Mouse (Mus musculus) embryonic facial prominence, embryonic 13.5 days (tissue): ENCODE results near the gene Mdfic. TPM values are rescaled to one million over a fixed set of nuclear protein-coding genes. Genes with fewer than 3 reads are reported as not detected.

Source experiments
- ATAC-seq: fragments of 200-750 bp; cut with Nextera tagmentation; 2 replicates; pipeline ENCODE4 v1.8.0; 2017; ENCODE audit warnings: low read depth; ENCODE audit not compliant: insufficient number of reproducible peaks, insufficient read depth, low FRiP score, low TSS enrichment
- H3K27ac ChIP-seq: fragments of 300-500 bp; sonication (generic); 2 replicates; pipeline ENCODE4 v1.5.1; 2015; ENCODE audit warnings: moderate library complexity, mild to moderate bottlenecking, inconsistent platforms
- H3K27me3 ChIP-seq: fragments of 300-500 bp; sonication (generic); 2 replicates; pipeline ENCODE4 v1.6.1; 2015; ENCODE audit warnings: mild to moderate bottlenecking, inconsistent platforms
- H3K36me3 ChIP-seq: fragments of 300-500 bp; sonication (generic); 2 replicates; pipeline ENCODE4 v1.6.1; 2015; ENCODE audit warnings: mild to moderate bottlenecking, inconsistent platforms
- H3K4me1 ChIP-seq: fragments of 300-500 bp; sonication (generic); 2 replicates; pipeline ENCODE4 v1.6.1; 2015; ENCODE audit warnings: inconsistent platforms
- H3K4me2 ChIP-seq: fragments of 300-500 bp; sonication (generic); 2 replicates; pipeline ENCODE4 v1.6.1; 2015; ENCODE audit warnings: moderate library complexity, mild to moderate bottlenecking, inconsistent platforms
- H3K4me3 ChIP-seq: fragments of 300-500 bp; sonication (generic); 2 replicates; pipeline ENCODE4 v1.5.1; 2015; ENCODE audit warnings: mild to moderate bottlenecking, inconsistent platforms
- H3K9ac ChIP-seq: fragments of 300-500 bp; sonication (generic); 2 replicates; pipeline ENCODE4 v1.6.1; 2015; ENCODE audit warnings: mild to moderate bottlenecking, inconsistent platforms
- H3K9me3 ChIP-seq: fragments of 300-500 bp; sonication (generic); 2 replicates; pipeline ENCODE4 v1.6.1; 2016; ENCODE audit warnings: inconsistent platforms
- WGBS: fragments of 180-500 bp; shearing (Covaris S2); methylation state at CpG from one replicate; pipeline ENCODE4 v1.1.7; 2015; ENCODE audit warnings: mixed read lengths; 5-methylcytosine and 5-hydroxymethylcytosine counted together
- polyA plus RNA-seq: library from polyadenylated mRNA; unstranded; fragments of >200 nt; fragmentation: Nextera tagmentation; extraction: Ambion mirVana; gene quantifications from 2 replicates; pipeline ENCODE4 v1.2.1, GENCODE M21; 2015

The Mdfic gene
- polyA plus RNA-seq, 1 experiment from 2014 or later: 7.1 TPM

- H3K4me2 ChIP-seq: no peak overlapping the region
- H3K9ac ChIP-seq: no peak overlapping the region
- no peaks in the 10 kb centered on the region for H3K4me1 ChIP-seq
- no peak overlapping the region for H3K4me3 ChIP-seq
- no peaks in the 10 kb centered on the region for H3K9me3 ChIP-seq
- 90% methylated on average over 5 of the region's 5 CpGs for WGBS
- H3K27ac ChIP-seq: no peak overlapping the region
- no peaks in the 10 kb centered on the region for H3K36me3 ChIP-seq
- H3K27me3 ChIP-seq: no peaks in the 10 kb centered on the region
- no peak for ATAC-seq
Observed at GRCm38 (mm10) chr6:15807382-15807781, 86.9 kb downstream of the Mdfic start.

DNA sequence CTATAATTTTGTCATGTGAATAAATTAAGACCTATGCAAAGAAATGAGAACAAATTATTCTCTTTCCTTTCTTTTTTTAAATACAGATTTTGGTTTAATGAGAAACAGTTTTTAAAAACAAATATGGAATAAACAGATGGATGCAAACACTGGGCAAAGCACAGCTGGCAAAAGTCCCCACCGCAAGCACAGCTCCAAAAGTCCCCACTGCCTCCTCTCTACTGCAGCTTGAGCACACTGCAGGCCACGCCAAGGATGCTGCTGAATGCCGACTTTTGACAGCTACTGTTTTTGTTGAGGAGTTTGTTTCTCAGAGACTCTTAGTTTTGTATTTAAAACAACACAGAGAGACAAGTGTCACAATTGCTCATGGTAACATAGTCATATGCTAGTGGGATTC lies 104.8 kb downstream of the Mdfic start:
- Histone ChIP-seq H3K4me3 (no peak overlapping the region), H3K9ac (no peak overlapping the region), H3K36me3 (no peaks in the 10 kb centered on the region), H3K27ac (no peak overlapping the region), H3K27me3 (no peaks in the 10 kb centered on the region), H3K9me3 (no peaks in the 10 kb centered on the region), H3K4me1 (no peaks in the 10 kb centered on the region), H3K4me2 (no peak overlapping the region)
- WGBS: 63% methylated on average over 3 of the region's 3 CpGs
- no peak for ATAC-seq

- Histone ChIP-seq H3K4me3 (no peak overlapping the region), H3K36me3 (no peaks in the 10 kb centered on the region), H3K9ac (no peak overlapping the region), H3K4me2 (no peak overlapping the region), H3K9me3 (no peaks in the 10 kb centered on the region), H3K4me1 (no peaks in the 10 kb centered on the region), H3K27ac (no peak overlapping the region), H3K27me3 (no peaks in the 10 kb centered on the region)
- ATAC-seq: no peak
- WGBS: 68% methylated on average over 2 of the region's 2 CpGs
Observed at GRCm38 (mm10) chr6:15829812-15830211, 109.4 kb downstream of the Mdfic start.

DNA sequence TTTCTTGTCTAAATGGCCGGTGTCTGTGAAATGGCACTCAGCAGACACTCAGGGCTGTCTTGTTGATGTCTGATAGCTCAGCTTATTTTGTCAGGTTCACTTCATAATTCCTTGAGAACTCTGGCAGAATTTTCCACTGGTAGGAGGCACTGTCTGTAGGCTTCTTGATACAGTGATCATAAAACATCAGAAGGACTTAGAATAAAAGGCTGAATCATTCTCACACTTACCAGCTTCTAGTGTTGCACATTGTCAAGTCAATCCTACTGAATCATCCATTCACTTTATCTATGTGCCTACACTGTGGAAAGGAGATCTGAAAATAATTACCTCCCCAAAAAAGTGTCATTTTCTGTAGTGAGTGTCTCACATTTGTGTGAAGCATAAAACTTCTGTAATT lies 110.2 kb downstream of the Mdfic start:
- Histone ChIP-seq H3K4me3 (no peak overlapping the region), H3K9ac (no peak overlapping the region), H3K27me3 (no peaks in the 10 kb centered on the region), H3K9me3 (no peaks in the 10 kb centered on the region), H3K36me3 (no peaks in the 10 kb centered on the region), H3K27ac (no peak overlapping the region), H3K4me2 (no peak overlapping the region), H3K4me1 (no peaks in the 10 kb centered on the region)
- no peak for ATAC-seq
- 82% methylated on average over 1 of the region's 1 CpGs for WGBS

- no peak overlapping the region for H3K9ac ChIP-seq
- H3K9me3 ChIP-seq: no peaks in the 10 kb centered on the region
- H3K27ac ChIP-seq: no peak overlapping the region
- ATAC-seq: no peak
- 76% methylated on average over 3 of the region's 3 CpGs for WGBS
- H3K27me3 ChIP-seq: no peaks in the 10 kb centered on the region
- no peak overlapping the region for H3K4me3 ChIP-seq
- H3K4me2 ChIP-seq: no peak overlapping the region
- H3K4me1 ChIP-seq: no peaks in the 10 kb centered on the region
- H3K36me3 ChIP-seq: no peaks in the 10 kb centered on the region
Observed at GRCm38 (mm10) chr6:15837695-15838094, 117.2 kb downstream of the Mdfic start.

- Histone ChIP-seq H3K9me3 (no peaks in the 10 kb centered on the region), H3K4me3 (no peak overlapping the region), H3K27me3 (no peaks in the 10 kb centered on the region), H3K9ac (no peak overlapping the region), H3K27ac (no peak overlapping the region), H3K4me1 (no peaks in the 10 kb centered on the region), H3K4me2 (no peak overlapping the region), H3K36me3 (no peaks in the 10 kb centered on the region)
- no peak for ATAC-seq
- WGBS: 64% methylated on average over 3 of the region's 3 CpGs
Observed at GRCm38 (mm10) chr6:15839831-15840230, 119.4 kb downstream of the Mdfic start.

DNA sequence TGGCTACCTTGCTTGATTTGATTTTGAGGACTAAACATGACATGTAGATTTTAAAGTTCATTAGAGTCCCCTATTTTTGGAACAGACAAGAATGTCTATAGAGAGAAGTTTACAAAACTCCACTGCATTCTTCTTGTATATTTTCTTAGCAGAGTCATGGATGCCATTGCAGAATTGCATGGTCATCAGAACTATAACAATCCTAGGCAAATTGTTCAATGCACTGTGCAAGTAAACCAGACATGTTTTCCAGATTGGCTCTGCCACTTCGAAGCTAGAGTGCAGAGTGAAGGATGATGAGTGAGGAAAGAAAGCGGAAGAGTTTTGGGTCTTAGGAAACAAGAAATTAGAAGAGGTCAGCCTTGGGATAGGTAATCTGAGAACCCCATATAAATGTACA lies 120.0 kb downstream of the Mdfic start:
- no peak overlapping the region for H3K4me3 ChIP-seq
- H3K27me3 ChIP-seq: no peaks in the 10 kb centered on the region
- H3K9me3 ChIP-seq: no peaks in the 10 kb centered on the region
- H3K4me2 ChIP-seq: no peak overlapping the region
- H3K9ac ChIP-seq: no peak overlapping the region
- no peaks in the 10 kb centered on the region for H3K4me1 ChIP-seq
- H3K27ac ChIP-seq: no peak overlapping the region
- no peak for ATAC-seq
- WGBS: 84% methylated on average over 2 of the region's 2 CpGs
- H3K36me3 ChIP-seq: no peaks in the 10 kb centered on the region

GRCm38 (mm10) chr6:15841476-15842209 lies 121.2 kb downstream of the Mdfic start:
- no peaks in the 10 kb centered on the region for H3K4me1 ChIP-seq
- H3K4me3 ChIP-seq: no peak overlapping the region
- no peak overlapping the region for H3K27ac ChIP-seq
- 90% methylated on average over 5 of the region's 5 CpGs for WGBS
- no peak for ATAC-seq
- H3K4me2 ChIP-seq: no peak overlapping the region
- H3K27me3 ChIP-seq: no peaks in the 10 kb centered on the region
- H3K36me3 ChIP-seq: no peaks in the 10 kb centered on the region
- H3K9me3 ChIP-seq: no peaks in the 10 kb centered on the region
- no peak overlapping the region for H3K9ac ChIP-seq

DNA sequence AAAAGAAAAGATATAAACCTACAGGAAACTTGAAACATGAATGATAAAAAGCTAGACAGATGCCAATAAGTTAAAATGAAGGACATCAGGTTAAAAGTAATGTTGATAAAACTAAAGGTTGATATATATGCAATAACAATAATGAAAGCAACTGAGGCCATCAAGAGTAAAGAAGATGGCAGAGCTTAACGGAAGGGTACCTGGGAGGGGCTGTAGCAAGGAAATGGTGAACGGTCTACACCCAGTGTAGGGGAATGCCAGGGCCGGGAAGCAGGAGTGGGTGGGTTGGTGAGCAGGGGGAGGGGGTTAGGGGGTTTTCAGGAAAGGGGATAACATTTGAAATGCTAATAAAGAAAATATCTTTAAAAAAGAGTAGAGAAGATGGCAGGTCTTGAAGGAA lies 122.8 kb downstream of the Mdfic start:
- ATAC-seq: no peak
- H3K4me3 ChIP-seq: no peak overlapping the region
- no peaks in the 10 kb centered on the region for H3K36me3 ChIP-seq
- H3K4me1 ChIP-seq: no peaks in the 10 kb centered on the region
- H3K9ac ChIP-seq: no peak overlapping the region
- 88% methylated on average over 3 of the region's 3 CpGs for WGBS
- H3K9me3 ChIP-seq: no peaks in the 10 kb centered on the region
- no peak overlapping the region for H3K4me2 ChIP-seq
- no peaks in the 10 kb centered on the region for H3K27me3 ChIP-seq
- H3K27ac ChIP-seq: no peak overlapping the region

- no peak for ATAC-seq
- H3K4me2 ChIP-seq: no peak overlapping the region
- H3K4me3 ChIP-seq: no peak overlapping the region
- 80% methylated on average over 2 of the region's 2 CpGs for WGBS
- H3K27ac ChIP-seq: no peak overlapping the region
- H3K9ac ChIP-seq: no peak overlapping the region
- H3K36me3 ChIP-seq: no peaks in the 10 kb centered on the region
- H3K4me1 ChIP-seq: no peaks in the 10 kb centered on the region
- no peaks in the 10 kb centered on the region for H3K27me3 ChIP-seq
- no peaks in the 10 kb centered on the region for H3K9me3 ChIP-seq
Observed at GRCm38 (mm10) chr6:15845711-15846342, 125.4 kb downstream of the Mdfic start.
